Mouse (Mus musculus) stomach, embryonic 14.5 days (tissue): ENCODE results near the gene Atp9a. TPM values are rescaled to one million over a fixed set of nuclear protein-coding genes. Genes with fewer than 3 reads are reported as not detected.

ENCODE experiments used
- ATAC-seq: fragments of 200-750 bp; cut with Nextera tagmentation; 2 replicates; pipeline ENCODE4 v1.8.0; 2017; ENCODE audit warnings: low read depth, moderate TSS enrichment; ENCODE audit not compliant: insufficient number of reproducible peaks, insufficient read depth, low FRiP score
- H3K27ac ChIP-seq: fragments of 300-500 bp; sonication (generic); 2 replicates; pipeline ENCODE4 v1.5.1; 2014; ENCODE audit warnings: mild to moderate bottlenecking, low read length, moderate library complexity, mixed read lengths
- H3K27me3 ChIP-seq: fragments of 300-500 bp; sonication (generic); 2 replicates; pipeline ENCODE4 v1.6.1; 2014; ENCODE audit warnings: low read length, control low read depth, mixed read lengths; ENCODE audit not compliant: control insufficient read depth, insufficient read depth
- H3K36me3 ChIP-seq: fragments of 300-500 bp; sonication (generic); 2 replicates; pipeline ENCODE4 v1.6.1; 2014; ENCODE audit warnings: mild to moderate bottlenecking, control low read depth, low read length, moderate library complexity, mixed read lengths; ENCODE audit not compliant: control insufficient read depth, insufficient read depth
- H3K4me1 ChIP-seq: fragments of 300-500 bp; sonication (generic); 2 replicates; pipeline ENCODE4 v1.6.1; 2014; ENCODE audit warnings: low read length, control low read depth, mixed read lengths; ENCODE audit not compliant: control insufficient read depth, insufficient read depth
- H3K4me2 ChIP-seq: fragments of 300-500 bp; sonication (generic); replicated peaks from 2 replicates; pipeline ENCODE4 v1.6.1; 2014; ENCODE audit warnings: low read depth, low read length, control low read depth
- H3K4me3 ChIP-seq: fragments of 300-500 bp; sonication (generic); 2 replicates; pipeline ENCODE4 v1.5.1; 2014; ENCODE audit warnings: low read depth, low read length, control low read depth
- H3K9ac ChIP-seq: fragments of 300-500 bp; sonication (generic); replicated peaks from 2 replicates; pipeline ENCODE4 v1.6.1; 2014; ENCODE audit warnings: low read depth, mild to moderate bottlenecking, control low read depth, low read length, moderate library complexity, mixed read lengths
- H3K9me3 ChIP-seq: fragments of 300-500 bp; sonication (generic); 2 replicates; pipeline ENCODE4 v1.6.1; 2016; ENCODE audit warnings: low read depth, low read length, control low read depth; ENCODE audit not compliant: control insufficient read depth
- WGBS: fragments of 180-500 bp; shearing (Covaris S2); extraction: QIAGEN DNeasy Blood & Tissue Kit; methylation state at CpG from one replicate; pipeline ENCODE4 v1.1.7; 2014; 5-methylcytosine and 5-hydroxymethylcytosine counted together
- polyA plus RNA-seq: library from polyadenylated mRNA; unstranded; fragments of >200 nt; fragmentation: Nextera tagmentation; extraction: Ambion mirVana; gene quantifications from 2 replicates; pipeline ENCODE4 v1.2.1, GENCODE M21; 2014

Atp9a gene
- polyA plus RNA-seq, 1 experiment from 2014 or later: 12.6 TPM

DNA sequence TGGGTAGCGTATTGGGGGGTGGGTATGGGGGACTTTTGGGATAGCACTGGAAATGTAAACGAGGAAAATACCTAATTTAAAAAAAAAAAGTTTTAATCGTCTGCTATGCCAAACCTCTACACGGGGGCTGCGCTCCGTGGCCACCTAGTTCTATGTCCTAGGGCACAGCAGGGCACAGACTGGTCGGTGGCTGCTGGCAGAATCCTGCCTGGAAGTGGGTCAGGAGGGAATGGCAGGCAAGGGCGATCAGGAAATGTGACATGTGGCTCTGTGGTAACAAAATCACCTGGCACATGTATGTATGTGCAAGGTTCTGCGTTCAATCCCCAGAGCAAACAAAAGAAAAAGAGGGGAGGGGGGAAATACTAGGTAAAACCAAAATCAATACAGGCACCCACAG lies 56.3 kb downstream of the Atp9a start:
- Histone ChIP-seq H3K9ac (no peak overlapping the region), H3K9me3 (no peaks in the 10 kb centered on the region), H3K4me3 (no peak overlapping the region), H3K4me2 (no peak overlapping the region), H3K36me3 (no peaks in the 10 kb centered on the region), H3K27ac (no peak overlapping the region), H3K4me1 (0 out of 2 replicates have a peak, but pooled peaks cover 2% of the 10 kb centered on the region), H3K27me3 (no peaks in the 10 kb centered on the region)
- no peak for ATAC-seq
- 95% methylated on average over 9 of the region's 9 CpGs for WGBS

DNA sequence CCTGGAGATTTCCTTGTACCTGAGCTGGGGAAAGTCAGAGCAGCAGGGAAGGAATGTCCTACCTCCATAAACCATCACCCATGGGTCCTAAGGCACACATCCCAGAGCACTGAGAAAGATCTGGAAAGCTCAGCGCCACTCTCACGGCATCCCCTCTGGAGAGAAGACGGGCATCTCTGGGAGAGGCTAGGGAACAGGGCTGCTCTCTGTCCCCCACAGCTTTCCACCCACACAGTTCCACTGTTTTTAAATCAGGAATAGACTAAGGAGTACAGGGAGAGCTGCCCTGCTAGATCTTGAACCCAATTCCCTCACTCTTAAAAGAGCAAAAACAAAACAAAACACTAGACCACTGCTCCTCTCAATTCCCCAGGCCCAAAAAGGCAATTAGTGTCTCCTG lies 57.5 kb downstream of the Atp9a start:
- no peak overlapping the region for H3K9ac ChIP-seq
- no peaks in the 10 kb centered on the region for H3K9me3 ChIP-seq
- H3K4me2 ChIP-seq: no peak overlapping the region
- no peak overlapping the region for H3K4me3 ChIP-seq
- H3K4me1 ChIP-seq: 0 out of 2 replicates have a peak, but pooled peaks cover 2% of the 10 kb centered on the region
- H3K36me3 ChIP-seq: no peaks in the 10 kb centered on the region
- no peak overlapping the region for H3K27ac ChIP-seq
- no peak for ATAC-seq
- WGBS: 79% methylated on average over 3 of the region's 3 CpGs
- no peaks in the 10 kb centered on the region for H3K27me3 ChIP-seq

DNA sequence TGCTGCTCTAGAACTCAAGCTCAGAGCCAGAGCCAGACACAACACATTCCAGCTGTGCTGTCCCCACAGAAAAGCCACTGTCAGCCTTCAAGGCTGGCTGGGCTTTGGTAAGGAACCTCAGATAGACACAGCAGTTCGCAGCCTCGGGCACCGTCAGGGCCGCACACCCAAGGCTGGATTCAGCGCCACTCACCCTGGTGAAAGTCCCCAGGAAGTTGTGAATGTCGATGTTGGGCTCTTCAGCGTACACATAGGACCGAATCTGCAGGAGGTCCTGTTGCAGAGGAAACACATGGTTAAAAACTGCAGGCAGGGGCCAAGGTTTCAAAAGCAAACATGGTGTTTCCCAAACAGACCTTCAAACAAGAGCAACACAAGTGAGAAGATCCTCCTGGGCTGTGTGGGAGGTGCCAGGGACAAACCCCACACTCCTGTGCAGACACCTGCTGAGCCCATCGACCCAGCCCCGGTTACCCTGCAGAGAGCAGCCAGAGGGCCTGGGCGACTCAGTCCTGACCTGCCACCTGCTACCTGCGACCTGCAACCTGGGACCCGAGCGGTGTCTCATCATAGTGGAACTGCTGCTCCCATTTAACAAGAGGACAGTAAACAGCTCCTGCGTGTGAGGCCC lies 58.6 kb downstream of the Atp9a start:
- no peak overlapping the region for H3K27ac ChIP-seq
- H3K9ac ChIP-seq: no peak overlapping the region
- 0 out of 2 replicates have a peak, but pooled peaks cover 2% of the 10 kb centered on the region for H3K4me1 ChIP-seq
- 38% methylated on average over 15 of the region's 15 CpGs for WGBS
- H3K4me3 ChIP-seq: no peak overlapping the region
- H3K4me2 ChIP-seq: no peak overlapping the region
- no peaks in the 10 kb centered on the region for H3K36me3 ChIP-seq
- H3K9me3 ChIP-seq: no peaks in the 10 kb centered on the region
- no peaks in the 10 kb centered on the region for H3K27me3 ChIP-seq
- ATAC-seq: no peak

DNA sequence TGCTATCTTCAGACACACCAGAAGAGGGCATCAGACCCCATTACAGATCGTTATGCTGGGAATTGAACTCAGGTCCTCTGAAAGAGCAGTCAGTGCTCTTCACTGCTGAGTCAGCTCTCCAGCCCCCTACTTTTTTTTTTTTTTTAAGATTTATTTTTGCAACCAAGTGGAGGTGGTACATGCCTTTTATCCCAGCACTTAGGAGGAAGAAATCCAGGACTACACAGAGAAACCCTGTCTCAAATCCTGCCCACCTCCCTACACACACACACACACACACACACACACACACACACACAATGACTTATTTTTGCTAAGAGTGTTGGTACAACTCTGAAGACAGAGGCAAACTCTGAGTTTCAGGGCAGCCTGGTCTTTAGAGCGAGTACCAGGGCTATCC lies 59.5 kb downstream of the Atp9a start:
- Histone ChIP-seq H3K27ac (no peak overlapping the region), H3K4me3 (no peak overlapping the region), H3K4me1 (0 out of 2 replicates have a peak, but pooled peaks cover 2% of the 10 kb centered on the region), H3K9ac (no peak overlapping the region), H3K9me3 (no peaks in the 10 kb centered on the region), H3K4me2 (no peak overlapping the region), H3K27me3 (no peaks in the 10 kb centered on the region), H3K36me3 (no peaks in the 10 kb centered on the region)
- no peak for ATAC-seq
- 82% methylated on average over 2 of the region's 2 CpGs for WGBS

DNA sequence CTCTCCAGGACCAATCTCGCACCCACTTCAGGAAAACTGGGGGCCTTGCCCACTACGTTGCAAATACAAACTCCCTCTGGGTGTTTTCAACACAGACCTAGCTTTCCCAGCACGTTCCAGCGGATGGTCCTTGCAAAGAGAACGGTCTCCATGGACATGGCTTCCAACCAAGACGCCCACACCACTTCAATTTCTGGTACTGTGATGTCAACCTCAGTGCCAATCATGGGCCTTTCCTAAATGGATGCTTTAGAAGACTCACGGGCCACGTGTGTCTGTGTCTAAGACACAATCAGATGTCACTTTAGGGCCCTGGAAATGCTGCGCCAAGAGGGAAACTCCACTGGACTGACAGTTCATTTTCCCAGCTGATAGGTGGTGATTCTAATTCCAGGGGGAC lies 60.7 kb downstream of the Atp9a start:
- H3K27me3 ChIP-seq: no peaks in the 10 kb centered on the region
- ATAC-seq: no peak

DNA sequence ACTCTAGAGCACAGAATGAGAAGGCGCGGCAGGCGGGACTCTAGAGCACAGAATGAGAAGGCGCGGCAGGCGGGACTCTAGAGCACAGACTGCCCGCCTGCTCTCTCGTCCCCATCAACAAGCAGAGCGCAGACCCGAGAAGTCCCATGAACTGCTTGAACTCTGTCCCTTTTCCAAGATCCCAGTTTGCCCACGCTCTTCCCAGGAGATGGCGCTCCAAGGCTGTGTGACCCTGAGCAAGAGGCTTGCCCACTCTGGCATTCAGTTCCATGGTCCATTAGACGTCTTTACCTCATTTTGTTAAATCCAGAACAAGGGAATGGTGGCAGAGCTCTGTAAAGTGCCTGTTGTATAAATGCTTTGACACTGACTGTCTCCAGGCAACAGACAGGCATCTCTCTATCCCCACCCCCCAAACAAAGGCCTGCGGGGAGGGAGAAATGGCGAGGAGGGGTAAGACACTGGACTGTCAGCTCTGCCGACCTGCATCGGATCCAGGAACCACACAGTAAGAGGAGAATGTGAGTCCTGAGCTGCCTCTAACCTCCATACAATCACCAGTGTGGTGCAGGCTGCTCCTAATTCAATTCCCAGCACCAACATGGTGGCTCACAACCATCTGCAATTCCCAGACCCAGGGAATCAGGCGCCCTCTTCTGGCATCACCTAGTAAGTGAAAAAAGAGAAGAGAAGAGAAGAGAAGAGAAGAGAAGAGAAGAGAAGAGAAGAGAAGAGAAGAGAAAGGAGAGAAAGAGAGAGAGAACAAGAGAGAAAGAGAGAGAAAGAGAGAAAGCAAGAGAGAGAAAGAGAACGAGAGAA lies 62.6 kb downstream of the Atp9a start:
- Histone ChIP-seq H3K36me3 (0 out of 2 replicates have a peak, but pooled peaks cover under 1% of the 10 kb centered on the region), H3K9me3 (no peaks in the 10 kb centered on the region), H3K4me3 (no peak overlapping the region), H3K4me2 (no peak overlapping the region), H3K27me3 (no peaks in the 10 kb centered on the region), H3K4me1 (0 out of 2 replicates have a peak, but pooled peaks cover 2% of the 10 kb centered on the region), H3K27ac (no peak overlapping the region), H3K9ac (no peak overlapping the region)
- 64% methylated on average over 19 of the region's 19 CpGs for WGBS
- no peak for ATAC-seq

More for the DNA sequence above, 60.7 kb downstream of the Atp9a start:
- Histone ChIP-seq H3K36me3 (no peaks in the 10 kb centered on the region), H3K9ac (no peak overlapping the region), H3K4me1 (0 out of 2 replicates have a peak, but pooled peaks cover 2% of the 10 kb centered on the region), H3K4me3 (no peak overlapping the region), H3K9me3 (no peaks in the 10 kb centered on the region), H3K27ac (no peak overlapping the region), H3K4me2 (no peak overlapping the region)
- 92% methylated on average over 9 of the region's 9 CpGs for WGBS

DNA sequence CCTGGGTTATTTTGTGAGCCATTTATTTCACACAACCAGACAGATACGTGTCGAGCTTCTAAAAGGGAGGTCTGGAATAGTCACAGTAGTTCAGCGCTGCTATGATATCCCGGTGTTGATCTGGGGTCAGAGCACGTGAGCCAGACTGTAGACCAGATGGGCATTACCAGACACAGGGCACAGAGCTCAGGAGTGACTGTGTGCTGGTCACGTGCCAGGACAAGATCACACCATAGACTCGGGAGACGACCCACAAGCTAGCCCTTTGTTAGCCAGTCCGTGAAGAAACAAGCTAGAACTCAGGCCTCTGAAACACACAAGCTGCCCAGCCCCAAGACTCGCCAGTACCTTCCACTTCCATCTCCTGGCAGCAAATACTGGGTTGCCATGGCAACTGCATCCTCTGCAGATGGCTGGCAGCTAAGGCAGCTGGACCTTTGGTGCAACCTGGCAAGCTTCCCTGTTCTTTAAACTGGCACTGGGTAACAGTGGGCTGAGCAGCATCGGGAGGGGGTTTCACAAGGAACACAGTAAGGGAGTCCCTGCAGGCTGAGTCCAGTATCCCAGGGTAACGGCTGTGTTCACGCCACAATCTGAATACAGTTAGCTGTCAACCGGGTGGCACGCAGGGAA lies 63.4 kb downstream of the Atp9a start:
- H3K4me3 ChIP-seq: no peak overlapping the region
- no peaks in the 10 kb centered on the region for H3K27me3 ChIP-seq
- peaks cover 4% of the 10 kb centered on the region; the same call in 1 of the 2 replicates for H3K36me3 ChIP-seq
- H3K9me3 ChIP-seq: no peaks in the 10 kb centered on the region
- no peaks in the 10 kb centered on the region for H3K4me1 ChIP-seq
- H3K9ac ChIP-seq: no peak overlapping the region
- WGBS: 81% methylated on average over 15 of the region's 15 CpGs
- ATAC-seq: no peak
- no peak overlapping the region for H3K4me2 ChIP-seq
- no peak overlapping the region for H3K27ac ChIP-seq

DNA sequence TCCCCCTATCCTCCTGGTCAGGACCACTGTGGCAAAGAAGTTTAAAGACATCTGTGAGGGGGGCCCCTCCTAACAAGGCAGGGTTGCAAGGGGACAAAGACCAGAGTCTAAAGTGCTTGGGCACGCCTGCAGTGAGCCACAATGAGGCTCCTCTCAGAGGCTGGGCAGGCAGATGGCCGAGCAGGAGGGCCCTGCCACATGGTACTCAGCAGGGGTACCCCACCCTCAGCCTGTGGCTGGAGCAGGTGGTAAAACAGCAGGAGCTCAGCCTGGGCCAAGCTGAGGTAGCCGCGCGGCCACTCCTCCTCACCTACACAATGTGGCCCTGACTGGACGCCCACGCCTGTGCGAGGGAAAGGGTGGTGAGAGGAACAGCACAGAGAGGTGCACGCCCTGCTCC lies 64.6 kb downstream of the Atp9a start:
- no peak overlapping the region for H3K4me2 ChIP-seq
- no peaks in the 10 kb centered on the region for H3K27me3 ChIP-seq
- no peaks in the 10 kb centered on the region for H3K4me1 ChIP-seq
- no peak overlapping the region for H3K27ac ChIP-seq
- H3K9me3 ChIP-seq: no peaks in the 10 kb centered on the region
- peaks cover 4% of the 10 kb centered on the region; the same call in 1 of the 2 replicates for H3K36me3 ChIP-seq
- no peak overlapping the region for H3K4me3 ChIP-seq
- no peak overlapping the region for H3K9ac ChIP-seq
- 68% methylated on average over 9 of the region's 9 CpGs for WGBS
- no peak for ATAC-seq
